Comparison of ENCODE assay signal across 16 mouse cellular contexts in genomic region chr4:149317387-149317786, GRCm38 (mm10). TPM values are rescaled to one million over a fixed set of nuclear protein-coding genes. Genes with fewer than 3 reads are reported as not detected.
A peak's percentile ranks its signal among the peaks of the same experiment; 100 is the strongest.
DNase-seq lines count a peak whose midpoint lies in the region; ATAC-seq and TF ChIP-seq lines count a peak whose summit lies in the region.
"Had no signal": no experiment of that assay in that cellular context is flagged by ENCODE, and none has a peak within 500 bp of the region (broad histone marks: within the 10 kb centered on the region; RNA-seq: fewer than 3 reads in every experiment).

No protein-coding gene starts in this region.

- TF ChIP-seq CTCF in forebrain, postnatal 0 days (IDR thresholded peaks at IDR 0.05; ENCODE audit: low read depth): no peak

- H3K27me3 ChIP-seq in forebrain, postnatal 0 days (ENCODE audit: insufficient read depth, low read length): no peaks in the 10 kb centered on the region
- H3K27me3 ChIP-seq: lung, embryonic 15.5 days had no signal

- H3K27ac ChIP-seq in forebrain, postnatal 0 days (ENCODE audit: low read depth, low read length): peak overlapping the region; percentile 29
- H3K27ac ChIP-seq: gastrocnemius, adult 2 months; kidney, postnatal 0 days; lung, embryonic 15.5 days had no signal

- ATAC-seq in frontal cortex, adult (ENCODE audit: low TSS enrichment): peak; percentile 41; the same call in 1 of the 2 replicates
- peak; percentile 66 for ATAC-seq in forebrain, postnatal 0 days
- ATAC-seq: inflammation-experienced regulatory T-cells, adult 6 months had no signal

- no peak for DNase-seq in frontal cortex, postnatal 36 days (ENCODE audit: low spot score in 2 of 2)
- peak; percentile 47 for DNase-seq in right cerebral cortex, adult 2 months (ENCODE audit: low spot score in 2 of 2)
- no peak for DNase-seq in right cerebral cortex, postnatal 25 days
- DNase-seq in forebrain, postnatal 0 days: peak; percentile 56
- no peak for DNase-seq in heart, postnatal 14 days
- no peak for DNase-seq in gastrocnemius, postnatal 10 days
- DNase-seq in adrenal gland, postnatal 4 days (ENCODE audit: low spot score in 2 of 2): no peak
- DNase-seq: adrenal gland, postnatal 14 days; gastrocnemius, adult 2 months; liver had no signal

- 32% methylated on average over 5 of the region's 5 CpGs for WGBS in forebrain, postnatal 0 days

- intact Hi-C loops in heart, postnatal 14 days (cut with DNase I): no loop called here

- H3K9me3 ChIP-seq in forebrain, postnatal 0 days (ENCODE audit: low read length): no peaks in the 10 kb centered on the region
- H3K9me3 ChIP-seq: lung, embryonic 15.5 days had no signal

- no peak overlapping the region for H3K4me2 ChIP-seq in forebrain, postnatal 0 days (ENCODE audit: low read depth)
- H3K4me2 ChIP-seq: lung, embryonic 15.5 days had no signal

- no peaks in the 10 kb centered on the region for H3K4me1 ChIP-seq in forebrain, postnatal 0 days (ENCODE audit: insufficient read depth)
- H3K4me1 ChIP-seq: lung, embryonic 15.5 days; megakaryocyte, embryonic 14.5 days had no signal

- H3K4me3 ChIP-seq in forebrain, postnatal 0 days (ENCODE audit: low read depth, low read length): no peak overlapping the region
- H3K4me3 ChIP-seq: gastrocnemius, adult 2 months; lung, embryonic 15.5 days; megakaryocyte, embryonic 14.5 days; myocyte had no signal

- no peak overlapping the region for H3K9ac ChIP-seq in forebrain, postnatal 0 days
- H3K9ac ChIP-seq: lung, embryonic 15.5 days had no signal

- H3K36me3 ChIP-seq in forebrain, postnatal 0 days (ENCODE audit: insufficient read depth): no peaks in the 10 kb centered on the region
- H3K36me3 ChIP-seq: lung, embryonic 15.5 days had no signal

RNA-seq across cellular contexts. Expression of gene Kif1b, which starts 9.9 kb away (rescaled TPM):
- total RNA-seq in forebrain, postnatal 0 days (2014; rRNA removed): 209 and 270 TPM in 2 replicates
- 139 and 202 TPM in 2 replicates for polyA plus RNA-seq in forebrain, postnatal 0 days (2015; fragmentation: Nextera tagmentation; extraction: Ambion mirVana)
- total RNA-seq in heart, postnatal 14 days (2021): 100 to 1,000 TPM; 134 to 138 TPM
- 100 to 1,000 TPM; 245 to 257 TPM for total RNA-seq in gastrocnemius, postnatal 10 days (2021)
- 100 to 1,000 TPM; 118 to 124 TPM for total RNA-seq in adrenal gland, postnatal 4 days (2021)

Comparison
In these comparisons a context has a peak if more than half of its experiments do, and no peak if none do; other contexts are left out.
1. DNase-seq: peak in right cerebral cortex, adult 2 months (2 of 2) and forebrain, postnatal 0 days (single experiment); none in frontal cortex, postnatal 36 days (0 of 2), right cerebral cortex, postnatal 25 days (single experiment), heart, postnatal 14 days (0 of 2), gastrocnemius, postnatal 10 days (single experiment) and adrenal gland, postnatal 4 days (0 of 2).